Mouse (Mus musculus) brown adipose tissue, adult 24 weeks (tissue): ENCODE results near the gene Nol9. TPM values are rescaled to one million over a fixed set of nuclear protein-coding genes. Genes with fewer than 3 reads are reported as not detected.

Experiments
- H3K27ac ChIP-seq: fragments of 200-500 bp; replicated peaks from 2 replicates; pipeline ENCODE4 v1.5.1; 2012; ENCODE audit warnings: low read depth, mild to moderate bottlenecking, low read length
- H3K4me1 ChIP-seq: fragments of 200-500 bp; 2 replicates; pipeline ENCODE4 v1.6.1; 2012; ENCODE audit warnings: low read length, mixed read lengths; ENCODE audit not compliant: control insufficient read depth, insufficient read depth, insufficient read length
- H3K4me3 ChIP-seq: fragments of 200-500 bp; 2 replicates; pipeline ENCODE4 v1.5.1; 2012; ENCODE audit warnings: low read depth, mild to moderate bottlenecking, low read length, moderate library complexity; ENCODE audit not compliant: insufficient read depth
- polyA plus RNA-seq: library from polyadenylated mRNA; stranded (reverse); fragments of >200 nt; gene quantifications from 2 replicates; pipeline ENCODE4 v1.2.4, GENCODE M21; 2012; ENCODE audit not compliant: missing spikeins, insufficient read depth, insufficient read length

Gene Nol9
- polyA plus RNA-seq, 1 experiment, result 5.0 TPM

- Histone ChIP-seq H3K4me1 (no peaks in the 10 kb centered on the region), H3K27ac (no peak overlapping the region), H3K4me3 (no peak overlapping the region)
Observed at GRCm38 (mm10) chr4:152107493-152107892, 68.4 kb downstream of the Nol9 start.

GRCm38 (mm10) chr4:152107971-152108509 is 68.9 kb downstream of the Nol9 start:
- no peak overlapping the region for H3K4me3 ChIP-seq
- no peak overlapping the region for H3K27ac ChIP-seq
- no peaks in the 10 kb centered on the region for H3K4me1 ChIP-seq

GRCm38 (mm10) chr4:152108673-152109072 is 69.6 kb downstream of the Nol9 start:
- H3K4me1 ChIP-seq, result no peaks in the 10 kb centered on the region
- no peak overlapping the region for H3K27ac ChIP-seq
- no peak overlapping the region for H3K4me3 ChIP-seq

- Histone ChIP-seq H3K27ac (no peak overlapping the region), H3K4me1 (no peaks in the 10 kb centered on the region), H3K4me3 (no peak overlapping the region)
Observed at GRCm38 (mm10) chr4:152109509-152109908, 70.4 kb downstream of the Nol9 start.

- Histone ChIP-seq H3K4me3 (no peak overlapping the region), H3K27ac (no peak overlapping the region), H3K4me1 (no peaks in the 10 kb centered on the region)
Observed at GRCm38 (mm10) chr4:152110689-152111088, 71.6 kb downstream of the Nol9 start.

Other genes with a start within 250 kb of the Nol9 start
- 25.5 and 56.8 TPM in 2 replicates for gene Camta1, start 177.4 kb upstream of the Nol9 start, polyA plus RNA-seq
- gene Dnajc11, start 105.6 kb upstream of the Nol9 start, polyA plus RNA-seq, result 50.7 and 88.6 TPM in 2 replicates
- gene Thap3, start 50.3 kb upstream of the Nol9 start, polyA plus RNA-seq, result 6.4 and 8.2 TPM in 2 replicates
- gene Phf13, start 43.1 kb upstream of the Nol9 start, polyA plus RNA-seq, result 2.1 and 4.2 TPM in 2 replicates
- gene Klhl21, start 30.5 kb upstream of the Nol9 start, polyA plus RNA-seq, result 6.7 and 9.6 TPM in 2 replicates
- 1.8 and 3.2 TPM in 2 replicates for gene Zbtb48, start 11.7 kb upstream of the Nol9 start, polyA plus RNA-seq
- gene Tas1r1, start 753 bp upstream of the Nol9 start, polyA plus RNA-seq, result not detected in 2 replicates
- 2.3 and 5.7 TPM in 2 replicates for gene Plekhg5, start 33.2 kb downstream of the Nol9 start, polyA plus RNA-seq
- gene Tnfrsf25, start 76.6 kb downstream of the Nol9 start, polyA plus RNA-seq, result 1.9 TPM in 1 of 2 replicates, not detected in the other
- gene Espn, start 113.0 kb downstream of the Nol9 start, polyA plus RNA-seq, result 1.0 TPM in 1 of 2 replicates, not detected in the other
- not detected in 2 replicates for gene Hes2, start 119.5 kb downstream of the Nol9 start, polyA plus RNA-seq
- gene Acot7, start 138.8 kb downstream of the Nol9 start, polyA plus RNA-seq, result 15.6 and 19.4 TPM in 2 replicates
- gene Gpr153, start 234.9 kb downstream of the Nol9 start, polyA plus RNA-seq, result 4.3 and 6.0 TPM in 2 replicates